Mouse (Mus musculus) urinary bladder, postnatal 36 days (tissue): ENCODE measurements around the gene Cdkl2.

Source experiments
- DNase-seq, 2 experiments: peaks; one replicate each; pipeline ENCODE4 v3.0.0; 2022; ENCODE audit warnings: low spot score in 2 of 2, mixed read lengths in 1 of 2

Gene Cdkl2

GRCm38 (mm10) chr5:91993061-91993460, 50.6 kb downstream of the Cdkl2 start:
- DNase-seq: no peak

GRCm38 (mm10) chr5:91991191-91991937, 52.3 kb downstream of the Cdkl2 start:
- no peak for DNase-seq

DNA sequence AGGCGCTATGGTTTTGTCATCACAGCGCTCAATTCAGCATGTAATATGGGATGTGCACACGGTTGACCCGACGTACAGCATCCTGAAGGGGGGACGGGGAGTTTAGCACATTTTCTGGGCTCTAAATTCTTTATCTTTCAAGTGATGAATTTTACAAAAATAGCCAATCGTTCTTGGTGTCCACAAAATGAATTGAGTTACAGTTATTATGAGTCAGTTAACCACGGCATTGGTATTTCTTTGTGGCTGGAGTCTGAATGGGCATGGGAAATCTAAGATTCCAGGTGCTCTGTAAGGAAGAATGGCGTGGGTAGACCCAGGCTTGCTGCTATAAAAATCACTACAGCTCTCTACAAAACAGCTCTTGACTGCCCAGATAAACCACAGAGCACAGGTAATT, 54.4 kb downstream of the Cdkl2 start:
- DNase-seq: no peak

DNA sequence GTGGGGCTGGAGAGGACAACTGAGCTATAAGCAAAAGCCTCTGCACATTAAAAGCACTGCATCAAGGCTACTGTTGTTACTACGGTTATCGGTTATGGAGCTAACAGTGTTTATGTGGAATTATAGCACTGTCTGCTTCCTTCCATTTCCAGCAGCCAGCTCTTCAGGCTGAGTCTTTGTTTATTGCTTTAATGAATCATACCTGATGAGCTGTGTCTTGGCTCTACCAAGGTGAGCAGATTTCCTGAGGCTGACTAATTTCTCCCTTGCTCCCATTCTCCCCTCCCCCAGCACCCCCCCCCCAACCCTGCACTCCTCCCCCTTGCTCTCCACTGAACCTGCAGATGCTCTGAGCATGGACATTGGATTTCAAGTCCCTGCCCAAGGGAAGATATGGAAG, 55.9 kb downstream of the Cdkl2 start:
- no peak for DNase-seq

DNA sequence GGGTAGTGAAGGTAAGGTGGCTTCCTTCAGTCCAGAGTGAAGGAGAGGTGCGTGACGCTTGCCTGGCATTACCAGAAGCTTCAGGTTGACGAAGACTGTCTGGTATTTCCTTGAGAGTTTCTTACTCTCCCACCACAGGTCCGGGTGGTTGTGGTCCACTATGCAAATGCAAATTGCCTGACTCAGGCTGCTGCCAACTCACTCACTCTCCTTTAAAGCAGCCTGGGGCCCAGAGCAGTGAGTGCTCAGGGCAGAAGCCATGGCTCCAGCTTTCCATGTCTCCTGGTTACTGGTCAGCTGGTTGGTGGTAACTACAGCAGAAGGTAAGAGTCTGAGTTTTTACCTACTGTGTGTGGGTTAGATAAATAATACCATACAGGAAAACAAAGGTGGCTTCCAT, 56.4 kb downstream of the Cdkl2 start, which contains the start of gene Odaph:
TSS of gene Odaph (plus strand) at position 240 of the 400 bp plus-strand sequence.
- DNase-seq: no peak

- no peak for DNase-seq
Observed at GRCm38 (mm10) chr5:91985721-91986120, 58.0 kb downstream of the Cdkl2 start.

- DNase-seq: no peak
Observed at GRCm38 (mm10) chr5:91983490-91983889, 60.2 kb downstream of the Cdkl2 start.

DNA sequence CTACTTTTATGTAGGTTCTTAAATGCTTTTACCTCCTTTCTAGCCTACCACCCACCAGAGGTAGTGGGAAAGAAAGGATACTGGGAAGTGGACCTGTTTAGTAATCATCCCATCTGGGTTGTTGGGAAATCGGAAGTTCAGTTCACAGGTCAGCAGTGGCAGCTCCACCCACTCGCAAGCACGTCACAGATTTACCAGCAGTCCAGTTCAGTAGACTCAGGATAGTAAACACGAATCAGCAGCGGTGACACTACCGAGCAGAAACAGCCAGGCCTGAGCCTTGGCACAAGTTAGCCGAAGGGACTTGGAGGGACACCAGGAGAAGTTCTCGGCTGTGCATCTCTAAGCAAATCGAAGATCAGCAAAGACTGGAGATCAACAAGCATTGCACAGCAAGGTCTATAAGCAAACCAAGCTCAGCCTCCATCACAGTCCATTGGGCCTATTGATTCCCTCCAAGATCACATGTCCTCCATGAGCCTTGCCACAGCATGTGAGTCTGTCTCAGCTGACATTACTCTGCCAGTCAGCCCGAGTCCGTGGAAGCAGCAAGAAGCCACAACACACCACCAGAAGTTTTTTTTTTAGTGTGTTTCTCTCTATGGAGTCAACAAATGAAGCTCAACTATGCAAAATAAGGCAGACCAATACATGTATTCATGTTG, 62.4 kb downstream of the Cdkl2 start:
- DNase-seq: no peak

DNA sequence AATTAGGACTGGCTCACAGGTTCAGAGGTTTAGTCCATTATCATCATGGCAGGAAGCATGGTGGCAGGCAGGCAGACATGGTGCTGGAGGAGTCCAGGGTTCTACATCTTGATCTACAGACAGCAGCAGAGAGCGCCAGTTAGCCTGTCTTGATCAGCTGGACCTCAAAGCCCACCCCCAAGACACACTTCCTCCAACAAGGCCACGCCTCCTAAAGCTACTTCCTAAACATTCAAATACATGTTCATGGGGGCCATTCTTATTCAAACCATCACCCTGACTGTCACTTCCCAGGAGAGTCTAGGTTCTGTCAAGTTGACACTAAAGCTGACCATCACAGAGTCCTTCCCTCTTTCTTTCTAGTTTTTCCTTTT, 66.3 kb downstream of the Cdkl2 start:
- no peak for DNase-seq

DNA sequence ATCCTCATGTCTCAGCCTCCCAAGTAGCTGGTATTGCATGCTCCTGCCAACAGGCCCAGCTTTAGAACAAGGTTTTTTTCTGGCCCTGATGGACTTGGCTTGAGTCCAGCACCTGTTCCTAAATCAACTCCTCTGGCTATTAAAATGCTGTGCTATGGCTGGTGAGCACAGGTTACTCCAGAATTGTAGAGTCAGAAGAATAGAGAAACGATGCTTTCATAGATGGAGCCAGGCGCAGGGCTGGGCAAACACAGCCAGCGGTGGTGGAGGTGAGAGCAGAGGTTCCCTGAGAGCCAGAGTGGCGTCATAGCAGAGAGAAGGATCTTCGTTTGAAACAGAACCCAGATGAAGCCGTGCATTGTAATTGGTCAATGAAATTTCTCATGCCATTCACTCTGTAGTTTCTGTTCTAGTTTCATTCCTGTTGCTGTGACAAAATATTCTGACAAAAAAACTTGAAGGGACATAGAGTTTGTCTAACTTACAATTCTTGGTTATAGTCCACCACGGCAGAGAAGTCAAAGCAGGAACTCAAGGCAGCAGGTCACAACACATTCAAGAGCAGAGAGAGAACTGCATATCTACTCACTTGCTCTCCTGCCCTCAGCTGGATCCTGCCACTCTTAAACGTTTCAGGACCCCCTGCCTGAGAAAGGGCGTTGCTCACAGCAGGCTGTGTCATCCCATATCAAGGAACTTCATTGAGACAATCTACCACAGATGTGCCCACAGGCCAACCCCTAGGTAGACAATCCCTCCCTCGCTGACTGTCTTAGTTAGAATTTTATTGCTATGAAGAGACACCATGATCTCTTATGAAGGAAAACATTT, 66.9 kb downstream of the Cdkl2 start:
- no peak for DNase-seq

DNA sequence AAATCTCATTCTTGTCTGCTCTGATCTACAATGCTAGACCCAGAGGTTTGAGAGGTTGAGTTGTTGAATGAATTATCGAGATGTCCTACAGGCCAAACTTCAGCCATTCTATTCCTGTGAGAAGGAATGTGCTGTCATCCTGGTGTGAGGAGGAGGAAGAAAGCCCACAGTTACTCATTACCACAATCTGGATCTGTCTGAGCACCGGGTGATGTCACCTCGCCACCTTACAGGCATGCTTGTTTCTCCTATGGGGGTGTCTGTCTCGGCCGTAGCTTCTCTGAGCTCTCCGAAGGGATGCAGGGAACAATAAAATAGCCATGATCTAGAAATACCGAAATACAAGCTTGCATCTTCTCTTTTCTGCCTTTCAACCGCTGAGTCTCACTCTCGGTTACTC, 67.9 kb downstream of the Cdkl2 start:
- DNase-seq: no peak

GRCm38 (mm10) chr5:91974002-91974401, 69.7 kb downstream of the Cdkl2 start:
- DNase-seq: no peak

DNA sequence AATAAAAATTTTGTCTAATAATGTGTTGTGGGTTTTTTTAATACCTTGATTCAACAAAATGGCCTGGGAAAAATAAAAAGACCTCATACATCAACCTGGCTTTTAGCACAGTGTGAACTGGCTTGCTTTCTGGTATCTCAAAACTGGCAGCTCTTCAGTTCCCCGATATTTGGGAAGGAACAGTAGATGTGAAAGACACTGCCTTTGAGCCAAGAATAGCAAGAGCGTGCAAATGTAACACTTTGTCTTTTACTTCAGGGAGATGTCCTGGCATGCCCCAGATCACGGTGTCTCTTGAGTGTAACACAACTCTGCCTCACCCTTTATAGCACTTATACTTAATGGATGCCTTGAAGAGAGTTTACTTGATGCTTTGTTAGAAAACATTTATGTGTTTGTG, 71.6 kb downstream of the Cdkl2 start:
- no peak for DNase-seq

GRCm38 (mm10) chr5:91962639-91963440, 80.8 kb downstream of the Cdkl2 start, which contains the start of gene Rchy1:
Rchy1 (minus strand) TSS chr5:91963068.
- peak; percentile 92 to 93 for DNase-seq

- peak in 1 of 2 experiments; percentile 73 for DNase-seq
Observed at GRCm38 (mm10) chr5:91962259-91962638, 81.4 kb downstream of the Cdkl2 start.

- DNase-seq: no peak
Observed at GRCm38 (mm10) chr5:91961370-91961769, 82.3 kb downstream of the Cdkl2 start.

DNA sequence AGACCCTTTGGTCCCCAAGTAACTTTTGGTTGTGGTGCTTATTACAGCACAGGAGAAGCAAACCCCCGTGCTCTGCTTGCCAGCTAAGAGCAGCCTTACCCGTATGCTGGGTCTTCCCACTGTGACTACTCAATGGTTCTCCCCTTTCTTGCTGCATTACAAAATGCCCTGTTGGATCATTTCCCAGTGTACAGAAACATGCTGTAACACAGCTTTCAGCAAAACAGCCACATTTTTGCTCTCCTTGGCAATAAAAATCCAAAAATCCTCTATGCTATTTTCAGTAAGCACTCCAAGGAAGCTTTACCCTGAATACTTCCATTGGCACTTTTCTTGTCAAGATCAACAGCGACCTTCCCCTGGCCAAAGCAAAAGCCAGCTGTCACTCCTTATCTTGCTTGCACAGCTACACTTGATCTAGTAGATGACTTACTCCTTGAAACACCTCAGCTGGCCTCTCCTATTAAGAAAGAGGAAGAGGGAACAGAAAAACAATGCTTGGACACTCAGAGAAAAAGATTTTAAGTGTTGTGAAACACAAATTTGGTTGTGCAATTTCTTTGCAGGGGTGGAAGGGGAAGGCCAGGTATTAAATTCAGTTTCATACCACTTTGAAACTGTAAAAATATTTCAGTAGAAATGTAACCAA, 83.0 kb downstream of the Cdkl2 start:
- DNase-seq: peak; percentile 5 to 12

DNA sequence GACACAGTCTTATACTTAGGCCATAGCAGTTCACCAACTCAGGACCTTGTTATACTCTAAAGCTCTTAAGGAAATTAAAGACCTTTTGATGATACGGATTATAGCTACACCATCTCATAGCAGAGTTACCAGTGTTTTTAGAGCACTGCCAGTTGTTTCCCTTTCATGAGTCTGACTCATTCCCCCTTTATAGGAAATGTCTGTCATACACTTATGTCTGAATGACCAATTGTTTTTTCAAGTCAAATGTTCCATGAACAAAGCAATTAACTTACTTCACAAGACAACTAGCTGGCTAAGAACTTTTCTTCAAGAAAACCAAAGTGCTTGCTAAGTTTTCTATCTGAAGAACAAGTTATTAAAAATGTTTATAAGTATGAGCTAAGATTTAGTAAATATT, 83.7 kb downstream of the Cdkl2 start:
- DNase-seq: no peak

GRCm38 (mm10) chr5:91959096-91959495, 84.6 kb downstream of the Cdkl2 start:
- no peak for DNase-seq

- no peak for DNase-seq
Observed at GRCm38 (mm10) chr5:91956991-91957760, 86.5 kb downstream of the Cdkl2 start.
